Mouse (Mus musculus) CD8-positive naive resting alpha-beta T cell, adult 2 months (primary cell): Measurements from ENCODE around the gene H2-DMb1.
A peak's percentile ranks its signal among the peaks of the same experiment; 100 is the strongest.
"Not testable (repeated sequence)": the region's sequence is repeated elsewhere in the genome, so short reads cannot be mapped to it uniquely, and the experiment has no call there.

ENCODE experiments used
- DNase-seq, 2 experiments: peaks; one replicate each; pipeline ENCODE4 v3.0.0; 2022; ENCODE audit warnings: low read depth in 2 of 2, low spot score in 2 of 2

Gene H2-DMb1

GRCm38 (mm10) chr17:34143033-34143432 lies 9.8 kb upstream of the H2-DMb1 start, which contains the start of gene H2-DMb2:
H2-DMb2 (plus strand) TSS chr17:34143307.
- DNase-seq = peak; percentile 43 to 57

GRCm38 (mm10) chr17:34143461-34143860 lies 9.4 kb upstream of the H2-DMb1 start:
- no peak for DNase-seq

DNA sequence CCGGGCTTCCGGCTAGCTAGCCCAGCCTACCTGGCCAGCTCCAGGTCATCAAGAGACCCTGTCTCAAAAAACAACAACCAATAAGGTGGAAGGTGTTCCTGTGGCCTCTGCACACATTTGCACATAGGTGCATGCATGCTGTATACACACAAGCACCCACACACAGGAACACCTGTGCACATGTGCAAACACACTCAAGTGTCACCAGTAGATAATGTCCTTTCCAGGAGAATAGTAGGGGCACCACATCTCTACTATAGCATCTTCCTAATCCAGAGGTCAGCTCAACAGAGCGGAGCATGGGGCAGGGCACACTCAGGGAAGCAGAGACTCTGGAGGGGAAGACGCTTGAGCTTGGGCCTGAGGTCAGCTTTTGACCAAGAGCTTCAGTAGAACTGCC lies 8.7 kb upstream of the H2-DMb1 start:
- not testable (repeated sequence) for DNase-seq

GRCm38 (mm10) chr17:34144960-34145371 lies 7.9 kb upstream of the H2-DMb1 start:
- no peak for DNase-seq

GRCm38 (mm10) chr17:34155534-34155933 lies 2.7 kb downstream of the H2-DMb1 start:
- DNase-seq = no peak

DNA sequence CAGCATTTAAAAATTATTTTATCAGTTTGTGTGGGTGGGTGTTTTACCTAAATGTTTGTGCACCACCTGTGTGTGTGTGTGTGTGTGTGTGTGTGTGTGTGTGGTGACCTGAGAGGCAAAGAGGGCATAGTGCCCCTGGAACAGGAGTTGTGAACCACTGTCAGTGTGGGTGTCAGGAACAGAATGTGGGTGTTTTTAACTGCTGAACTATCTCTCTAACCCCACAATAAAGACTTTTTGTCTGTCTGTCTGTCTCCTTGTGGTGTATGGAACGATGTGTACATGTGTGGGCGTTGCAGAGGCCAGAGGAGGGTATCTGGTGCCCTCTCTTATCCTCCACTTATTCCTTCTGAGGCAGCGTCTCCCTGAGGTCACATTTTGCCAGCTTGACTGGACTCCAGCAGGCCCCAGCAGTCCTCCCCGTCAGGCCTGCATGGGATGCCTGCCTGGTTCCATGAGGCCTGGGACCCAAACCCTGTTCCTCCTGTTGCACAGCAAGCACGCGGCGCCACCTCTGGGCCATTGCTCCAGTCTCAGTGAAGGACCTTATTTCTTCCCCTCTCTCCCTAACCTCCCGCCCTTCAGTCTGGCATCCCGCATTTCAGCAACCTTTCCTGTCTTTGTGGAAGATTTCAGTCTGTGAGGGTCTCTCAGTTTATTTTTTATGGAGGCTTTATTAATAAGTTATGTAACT lies 11.5 kb downstream of the H2-DMb1 start:
- DNase-seq = no peak

DNA sequence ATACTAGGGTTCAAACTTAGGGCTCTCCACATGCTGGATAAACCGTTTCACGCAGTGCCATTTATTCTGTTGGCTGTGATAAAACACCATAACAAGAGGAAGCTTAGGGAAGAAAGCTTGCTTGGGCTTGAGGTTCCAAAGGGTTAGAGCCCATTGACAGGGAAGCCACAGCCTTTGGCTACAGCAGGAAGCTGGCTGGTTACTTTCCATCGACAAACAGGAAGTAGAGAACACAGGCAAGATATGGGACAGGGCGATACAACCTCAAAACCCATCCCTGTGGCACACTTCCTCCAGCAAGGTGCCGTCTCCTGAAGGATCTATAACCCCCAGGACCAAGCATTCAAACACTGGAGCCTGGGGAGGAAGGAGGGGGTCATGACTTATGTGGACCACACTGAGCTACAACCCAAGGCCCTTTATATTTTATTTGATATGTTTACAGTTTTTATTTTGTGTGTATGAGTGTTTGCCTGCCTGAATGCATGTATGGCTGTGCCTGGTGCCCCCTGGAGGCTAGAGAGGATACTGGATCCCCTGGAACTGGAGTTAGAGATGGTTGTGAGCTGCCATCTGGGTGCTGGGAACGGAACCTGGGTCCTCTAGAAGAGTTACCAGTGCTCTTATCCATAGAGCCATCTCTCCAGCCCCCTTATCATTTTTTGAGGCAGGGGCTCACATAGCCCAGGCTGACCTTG lies 12.3 kb downstream of the H2-DMb1 start:
- DNase-seq = peak in 1 of 2 experiments; percentile 31

DNA sequence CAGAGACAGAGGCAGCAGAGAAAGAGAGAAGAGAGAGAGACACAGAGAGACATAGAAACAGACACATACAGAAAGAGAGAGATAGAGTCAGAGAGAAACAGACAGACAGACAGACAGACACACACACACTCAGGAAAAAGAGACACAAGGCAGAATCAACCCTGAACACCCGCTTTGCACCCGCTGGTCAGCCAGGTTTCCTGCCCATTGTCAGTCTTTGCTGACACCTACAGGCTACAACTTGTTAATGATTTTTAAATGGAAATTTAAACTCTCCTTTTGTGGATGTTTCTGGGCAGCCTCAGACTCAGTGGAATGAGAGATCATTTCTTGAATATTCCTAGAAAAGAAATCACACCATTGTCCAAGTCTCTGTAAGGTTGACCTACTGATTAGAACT lies 16.4 kb downstream of the H2-DMb1 start:
- DNase-seq = peak; percentile 41 to 53

- DNase-seq = no peak
Measured at GRCm38 (mm10) chr17:34170487-34170876, 17.6 kb downstream of the H2-DMb1 start.

DNA sequence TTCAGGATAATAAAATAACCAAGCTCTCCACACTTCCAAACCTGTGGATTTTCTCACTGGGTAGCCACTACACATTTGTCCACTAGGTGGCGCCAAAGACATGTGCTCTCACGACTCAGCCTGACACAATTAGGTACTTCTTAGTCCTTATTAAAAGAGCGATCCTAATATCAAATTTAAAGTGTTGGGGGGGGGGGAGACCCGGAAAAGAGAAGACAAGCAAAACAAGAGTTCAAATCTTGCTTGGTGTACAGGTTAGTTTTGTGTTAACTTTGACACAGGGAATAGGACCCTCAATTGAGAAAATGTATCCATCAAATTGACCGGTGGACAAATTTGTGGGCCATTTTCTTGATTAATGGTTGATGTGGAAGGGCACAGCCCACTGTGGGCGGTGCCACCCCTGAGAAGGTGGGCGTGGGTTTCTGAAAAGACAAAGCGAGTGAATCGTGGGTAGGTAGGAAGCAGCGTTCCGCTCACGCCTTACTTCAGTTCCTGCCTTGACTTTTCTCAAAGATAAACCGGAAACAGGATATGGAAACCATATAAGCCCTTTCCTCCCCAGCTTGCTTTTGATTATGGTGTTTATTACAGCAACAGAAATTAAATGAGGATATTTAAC lies 18.1 kb downstream of the H2-DMb1 start:
- DNase-seq = peak; percentile 81 to 87

GRCm38 (mm10) chr17:34172528-34172927 lies 19.7 kb downstream of the H2-DMb1 start:
- no peak for DNase-seq

- DNase-seq = no peak
Measured at GRCm38 (mm10) chr17:34174075-34174474, 21.2 kb downstream of the H2-DMb1 start.

DNA sequence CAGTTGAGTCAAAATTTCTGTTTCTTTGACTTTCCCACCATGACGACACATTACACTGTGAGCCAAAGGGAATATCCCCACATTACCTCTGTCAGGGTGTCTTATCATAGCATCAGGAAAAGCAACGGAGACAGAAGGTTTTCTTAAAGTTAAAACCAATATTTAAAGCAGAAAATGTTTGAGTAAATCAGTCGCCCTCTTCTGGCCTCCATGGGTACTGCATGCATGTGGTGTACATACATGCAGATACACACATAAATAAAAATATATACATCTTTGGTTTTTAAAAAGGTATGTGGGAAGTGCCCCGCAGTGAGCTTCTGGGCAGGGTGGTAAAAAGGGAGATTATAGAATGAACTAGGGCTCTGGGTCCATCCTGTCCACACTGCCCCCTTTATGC lies 24.3 kb downstream of the H2-DMb1 start:
- DNase-seq = peak in 1 of 2 experiments; percentile 44

GRCm38 (mm10) chr17:34179019-34179418 lies 26.1 kb downstream of the H2-DMb1 start:
- DNase-seq = no peak

DNA sequence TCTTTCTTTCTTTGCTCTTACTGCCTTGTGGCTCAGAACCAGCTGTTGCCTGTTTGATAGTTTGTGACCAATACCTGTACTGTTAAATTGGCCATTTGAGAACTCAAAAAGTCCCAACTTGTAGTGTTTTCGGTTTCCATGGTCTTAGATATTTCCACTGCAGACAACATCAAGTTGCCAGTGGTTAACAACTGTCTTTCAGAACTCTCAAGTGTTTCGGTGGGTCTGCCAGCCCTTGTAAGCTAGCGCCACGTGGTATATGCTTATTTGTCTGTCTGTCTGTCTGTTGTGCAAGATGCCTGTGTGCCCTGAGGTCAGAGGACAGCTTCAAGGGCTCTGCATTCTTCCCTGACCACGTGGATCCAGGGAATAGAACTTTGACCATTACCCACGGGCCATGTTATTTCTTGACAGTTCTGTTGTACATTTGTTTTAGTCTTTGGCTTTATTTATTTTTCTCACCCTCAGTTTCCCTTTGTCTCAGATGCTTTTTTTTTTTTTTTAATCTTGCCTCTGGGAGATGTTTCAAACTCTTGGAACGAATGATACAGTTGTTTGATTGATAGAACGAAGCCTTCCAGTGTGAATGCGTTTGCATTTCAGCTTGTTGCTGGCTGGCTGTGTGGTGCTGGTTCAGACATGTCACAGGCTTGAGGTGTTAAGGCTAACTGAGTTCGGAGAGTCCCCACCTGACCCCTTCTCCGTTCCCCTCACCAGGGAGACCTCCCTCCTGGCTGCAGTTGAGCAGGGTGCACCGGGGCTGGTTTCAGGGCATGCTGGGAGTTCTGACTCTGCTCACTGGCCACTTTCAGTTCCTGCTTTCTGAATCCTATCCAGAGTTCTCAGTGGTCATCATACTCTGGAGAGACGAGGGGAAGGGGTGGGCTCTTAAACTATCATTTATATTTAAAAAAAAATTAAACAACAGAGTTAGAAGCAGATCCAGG lies 27.3 kb downstream of the H2-DMb1 start:
- no peak for DNase-seq

- no peak for DNase-seq
Measured at GRCm38 (mm10) chr17:34183564-34184219, 30.8 kb downstream of the H2-DMb1 start.

- DNase-seq = no peak
Measured at GRCm38 (mm10) chr17:34185526-34185925, 32.7 kb downstream of the H2-DMb1 start.

DNA sequence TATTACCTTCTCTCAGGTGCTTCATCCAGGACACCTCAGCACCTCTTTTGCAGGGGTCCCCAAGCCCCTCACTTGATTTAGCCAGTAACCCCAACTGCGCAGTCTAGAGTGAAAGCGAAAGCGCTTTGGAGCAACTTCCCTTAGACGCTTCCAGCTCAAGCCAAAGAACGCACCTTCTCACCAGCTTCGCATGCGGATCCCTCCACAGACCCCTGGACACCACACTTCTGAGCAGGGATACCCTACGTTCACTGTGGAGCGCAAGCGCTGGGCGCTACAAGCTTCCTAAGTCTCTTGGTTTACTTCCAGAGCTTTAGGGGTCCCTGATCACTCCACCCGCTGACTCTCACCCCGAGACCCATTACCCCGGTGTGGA lies 34.0 kb downstream of the H2-DMb1 start:
- DNase-seq = no peak

DNA sequence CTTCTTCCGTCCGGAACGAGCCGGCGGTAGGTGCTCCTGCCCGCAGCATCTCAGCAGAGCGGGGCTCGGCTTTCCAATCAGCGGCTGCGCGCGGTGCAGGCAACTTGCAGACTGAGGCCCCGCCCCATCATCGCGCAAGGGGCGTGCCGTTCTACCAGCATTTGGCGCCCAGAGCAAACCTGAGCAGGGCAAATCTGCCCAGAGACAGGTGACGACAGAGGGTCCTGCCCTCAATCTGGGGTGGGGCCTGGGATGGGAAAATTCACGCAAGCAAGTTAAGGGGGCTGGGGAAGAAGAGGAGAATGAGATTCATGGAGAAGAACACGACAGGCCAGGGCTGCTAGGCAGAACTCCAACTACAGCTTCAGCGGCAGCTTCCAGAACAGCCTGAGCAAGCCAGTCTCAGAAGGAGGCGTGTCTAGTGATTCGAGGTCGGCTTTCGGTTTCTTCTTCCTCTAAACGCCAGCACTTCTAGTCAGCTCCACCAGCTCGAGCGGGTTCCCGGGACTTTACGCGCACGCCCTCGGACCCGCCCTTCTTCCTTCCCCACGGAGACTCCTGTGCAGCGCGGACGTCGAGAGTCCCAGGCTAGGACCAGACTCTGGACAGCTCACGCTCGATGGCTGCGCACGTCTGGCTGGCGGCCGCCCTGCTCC lies 34.5 kb downstream of the H2-DMb1 start, which contains the start of the genes Tap1 and Psmb9:
Gene Tap1 (plus strand): TSS at position 293 of the 656 bp plus-strand sequence.
Gene Psmb9 (minus strand): TSS at position 504 of the 656 bp plus-strand sequence.
- peak; percentile 97 to 99 for DNase-seq

GRCm38 (mm10) chr17:34188010-34188409 lies 35.1 kb downstream of the H2-DMb1 start:
- DNase-seq = peak in 1 of 2 experiments; percentile 18
